Mouse (Mus musculus) stomach, postnatal 0 days (tissue): ENCODE measurements at regions not wholly inside any gene's neighbourhood (a gene's known extent, or its start where the extent isn't known, plus 50 kb on each side); places are given as distances from the start of the nearest gene placed in this dataset.

Experiments used
- ATAC-seq: fragments of 200-750 bp; cut with Nextera tagmentation; 2 replicates; pipeline ENCODE4 v1.8.0; 2017; ENCODE audit not compliant: low FRiP score, low TSS enrichment
- DNase-seq: peaks from one replicate; pipeline ENCODE4 v3.0.0-alpha.2; 2016; ENCODE audit warnings: low spot score
- H3K27ac ChIP-seq: fragments of 300-500 bp; sonication (generic); replicated peaks from 2 replicates; pipeline ENCODE4 v1.5.1; 2014; ENCODE audit warnings: mild to moderate bottlenecking, control low read depth
- H3K27me3 ChIP-seq: fragments of 300-500 bp; sonication (generic); 2 replicates; pipeline ENCODE4 v1.6.1; 2014; ENCODE audit warnings: low read length; ENCODE audit not compliant: control insufficient read depth, insufficient read depth
- H3K36me3 ChIP-seq: fragments of 300-500 bp; sonication (generic); 2 replicates; pipeline ENCODE4 v1.6.1; 2014; ENCODE audit warnings: low read length, mixed read lengths; ENCODE audit not compliant: control insufficient read depth, insufficient read depth
- H3K4me1 ChIP-seq: fragments of 300-500 bp; sonication (generic); replicated peaks from 2 replicates; pipeline ENCODE4 v1.6.1; 2014; ENCODE audit warnings: antibody characterized with exemption; ENCODE audit not compliant: control insufficient read depth, insufficient read depth
- H3K4me2 ChIP-seq: fragments of 300-500 bp; sonication (generic); replicated peaks from 2 replicates; pipeline ENCODE4 v1.6.1; 2014; ENCODE audit warnings: low read depth, mild to moderate bottlenecking, control low read depth, moderate library complexity
- H3K4me3 ChIP-seq: fragments of 300-500 bp; sonication (generic); 2 replicates; pipeline ENCODE4 v1.5.1; 2014; ENCODE audit warnings: low read depth, low read length, control low read depth
- H3K9ac ChIP-seq: fragments of 300-500 bp; sonication (generic); 2 replicates; pipeline ENCODE4 v1.6.1; 2014; ENCODE audit warnings: mild to moderate bottlenecking, low read length, control low read depth, mixed read lengths
- H3K9me3 ChIP-seq: fragments of 300-500 bp; sonication (generic); 2 replicates; pipeline ENCODE4 v1.6.1; 2016; ENCODE audit warnings: low read length; ENCODE audit not compliant: control insufficient read depth
- CTCF ChIP-seq: IDR thresholded peaks from 2 replicates; pipeline ENCODE4 v1.5.1; 2016; ENCODE audit warnings: antibody characterized with exemption, low read depth, mild to moderate bottlenecking, moderate library complexity
- EP300 ChIP-seq: optimal IDR thresholded peaks from 2 replicates; pipeline ENCODE3; 2016; ENCODE audit warnings: antibody characterized with exemption
- WGBS: fragments of 180-500 bp; shearing (Covaris S2); extraction: QIAGEN DNeasy Blood & Tissue Kit; methylation state at CpG from one replicate; pipeline ENCODE4 v1.1.7; 2014; 5-methylcytosine and 5-hydroxymethylcytosine counted together

DNA sequence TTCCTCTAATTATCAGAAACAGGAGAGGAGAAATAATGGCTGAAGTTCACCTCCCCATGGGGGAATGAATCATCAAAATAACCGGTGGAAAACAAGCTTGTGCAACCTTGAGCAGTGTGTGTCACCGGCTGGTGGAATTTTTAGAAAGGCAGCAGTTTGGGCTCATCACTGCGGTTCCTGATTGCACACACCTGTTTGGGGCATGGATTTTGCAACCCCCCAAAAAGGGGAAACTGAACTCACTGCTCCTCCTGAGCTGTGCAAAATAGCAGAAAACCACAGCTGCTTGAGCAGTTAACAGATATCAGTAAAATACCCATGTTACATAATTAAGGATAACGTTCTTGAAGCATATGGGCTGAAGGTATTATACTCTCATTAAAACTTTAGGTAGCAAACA is 162.3 kb upstream of the Zeb2 start:
- WGBS: 70% methylated on average over 4 of the region's 4 CpGs
- Histone ChIP-seq H3K4me3 (no peak overlapping the region), H3K9me3 (no peaks in the 10 kb centered on the region), H3K36me3 (no peaks in the 10 kb centered on the region), H3K27me3 (no peaks in the 10 kb centered on the region), H3K27ac (no peak overlapping the region), H3K4me2 (no peak overlapping the region), H3K9ac (no peak overlapping the region), H3K4me1 (no peaks in the 10 kb centered on the region)
- ATAC-seq (no peak), DNase-seq (no peak)
- no peak for TF ChIP-seq CTCF
- no peak for TF ChIP-seq EP300

DNA sequence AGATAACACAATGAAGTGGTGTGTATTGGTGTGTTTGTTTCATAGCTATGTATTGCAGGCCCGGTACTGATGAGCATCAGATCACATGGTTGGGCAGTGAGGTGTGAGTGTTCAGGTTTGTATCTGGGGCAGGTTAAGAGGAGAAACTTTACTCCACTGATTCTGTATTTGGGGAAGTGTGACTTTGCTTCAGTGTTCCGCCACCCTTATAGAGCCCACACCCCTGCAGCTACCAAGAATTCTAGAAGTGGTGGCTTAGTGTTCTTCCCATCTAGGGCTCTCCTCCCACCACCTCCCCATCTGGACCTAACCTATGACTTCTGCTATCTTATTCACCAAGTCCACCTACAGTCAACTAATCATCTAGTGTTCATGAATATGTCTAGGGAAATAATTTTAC is 160.4 kb upstream of the Zeb2 start:
- 96% methylated on average over 2 of the region's 2 CpGs for WGBS
- no peaks in the 10 kb centered on the region for H3K36me3 ChIP-seq
- DNase-seq (no peak), ATAC-seq (no peak)
- TF ChIP-seq EP300 (no peak), CTCF (no peak)
- no peak overlapping the region for H3K9ac ChIP-seq
- no peaks in the 10 kb centered on the region for H3K9me3 ChIP-seq
- no peaks in the 10 kb centered on the region for H3K4me1 ChIP-seq
- no peak overlapping the region for H3K4me2 ChIP-seq
- no peaks in the 10 kb centered on the region for H3K27me3 ChIP-seq
- H3K4me3 ChIP-seq: no peak overlapping the region
- no peak overlapping the region for H3K27ac ChIP-seq

DNA sequence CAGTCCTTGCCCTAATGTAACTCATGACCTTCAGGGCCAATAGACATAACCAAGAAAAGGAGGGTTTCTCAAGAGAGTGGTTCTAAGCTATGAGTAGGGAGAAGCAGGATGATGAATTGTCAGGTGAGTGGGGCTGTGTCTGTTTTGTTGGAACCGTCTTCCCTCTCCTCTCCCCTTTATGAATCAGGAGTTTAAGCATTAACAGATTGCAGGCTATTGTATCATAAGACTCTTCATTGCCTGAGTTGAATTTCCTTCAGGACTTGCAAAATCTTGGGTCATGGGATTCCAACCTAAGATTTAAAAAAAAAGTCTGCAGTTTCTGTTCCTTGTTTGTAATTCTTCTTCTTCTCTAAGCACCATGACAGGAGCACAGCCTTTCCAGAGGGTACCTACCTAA is 159.5 kb upstream of the Zeb2 start:
- Histone ChIP-seq H3K9ac (no peak overlapping the region), H3K9me3 (no peaks in the 10 kb centered on the region), H3K36me3 (no peaks in the 10 kb centered on the region), H3K4me1 (no peaks in the 10 kb centered on the region), H3K4me3 (no peak overlapping the region), H3K4me2 (no peak overlapping the region), H3K27ac (no peak overlapping the region), H3K27me3 (no peaks in the 10 kb centered on the region)
- WGBS: 75% methylated on average over 1 of the region's 1 CpGs
- ATAC-seq: no peak
- no peak for TF ChIP-seq CTCF
- no peak for TF ChIP-seq EP300
- DNase-seq: no peak

DNA sequence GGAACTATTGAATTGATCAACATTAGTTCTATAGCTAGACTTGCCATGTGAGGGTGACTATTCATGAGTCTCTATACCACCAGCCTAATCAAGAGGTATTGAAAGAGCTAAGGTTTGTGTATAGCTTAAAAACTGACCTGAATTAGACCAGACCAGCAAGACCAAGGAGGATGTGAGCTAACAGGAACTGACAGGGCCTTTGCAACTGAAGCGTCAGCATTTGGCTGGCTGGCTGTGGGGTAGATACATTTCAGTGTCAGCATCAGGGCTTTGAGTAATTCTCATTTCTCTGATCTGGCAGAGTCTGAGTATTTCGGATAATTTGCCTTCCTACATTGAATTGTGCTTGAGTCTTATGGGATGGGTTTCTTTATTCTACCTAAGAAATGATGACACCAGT is 152.8 kb upstream of the Zeb2 start:
- no peaks in the 10 kb centered on the region for H3K4me1 ChIP-seq
- WGBS: 71% methylated on average over 2 of the region's 2 CpGs
- DNase-seq: no peak
- H3K27ac ChIP-seq: no peak overlapping the region
- ATAC-seq: no peak
- H3K9ac ChIP-seq: no peak overlapping the region
- H3K27me3 ChIP-seq: no peaks in the 10 kb centered on the region
- TF ChIP-seq EP300 (no peak), CTCF (no peak)
- no peaks in the 10 kb centered on the region for H3K36me3 ChIP-seq
- H3K4me2 ChIP-seq: no peak overlapping the region
- H3K4me3 ChIP-seq: no peak overlapping the region
- H3K9me3 ChIP-seq: no peaks in the 10 kb centered on the region

DNA sequence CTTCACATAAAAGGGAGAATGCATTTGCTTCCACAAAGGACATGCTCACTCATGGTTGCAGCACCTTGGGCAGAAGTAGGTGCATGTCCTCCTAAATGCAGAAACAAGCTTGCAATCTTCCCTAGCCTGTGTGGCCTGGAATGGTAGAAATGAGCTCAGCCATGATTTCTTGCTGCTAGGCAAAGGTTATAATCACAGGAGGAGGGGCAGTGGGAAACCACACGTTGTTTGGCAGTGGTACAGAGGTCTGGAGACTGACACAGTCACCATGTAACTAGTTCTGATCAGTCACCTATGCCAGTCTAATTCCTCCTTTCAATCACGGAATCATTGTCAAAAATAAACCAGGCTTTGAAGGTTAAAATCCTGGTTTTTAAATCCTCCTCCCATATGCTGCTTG is 148.6 kb upstream of the Zeb2 start:
- H3K9me3 ChIP-seq: no peaks in the 10 kb centered on the region
- no peak for TF ChIP-seq CTCF
- no peak for TF ChIP-seq EP300
- H3K27ac ChIP-seq: no peak overlapping the region
- 48% methylated on average over 2 of the region's 2 CpGs for WGBS
- no peaks in the 10 kb centered on the region for H3K36me3 ChIP-seq
- no peak overlapping the region for H3K9ac ChIP-seq
- ATAC-seq (no peak), DNase-seq (no peak)
- no peaks in the 10 kb centered on the region for H3K27me3 ChIP-seq
- H3K4me3 ChIP-seq: no peak overlapping the region
- no peaks in the 10 kb centered on the region for H3K4me1 ChIP-seq
- no peak overlapping the region for H3K4me2 ChIP-seq

DNA sequence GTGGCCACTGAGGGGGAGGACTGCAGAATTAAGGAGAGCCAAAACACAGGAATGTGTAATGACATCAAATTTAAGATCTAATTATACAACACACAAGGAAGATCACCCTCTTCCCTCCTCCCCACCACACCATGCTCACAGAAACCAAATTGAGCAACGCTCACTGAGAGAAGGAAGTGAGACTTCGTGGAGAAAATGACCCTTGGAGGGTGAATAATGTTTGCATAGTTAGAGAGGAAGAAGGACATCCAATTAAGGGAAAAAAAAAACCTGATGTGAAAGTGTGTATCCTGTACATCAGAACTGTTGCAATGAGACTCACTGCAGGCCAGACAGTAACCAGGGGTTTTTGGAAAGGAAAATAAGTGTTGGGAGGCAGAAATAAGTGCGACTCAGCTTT is 144.8 kb upstream of the Zeb2 start:
- no peak overlapping the region for H3K9ac ChIP-seq
- H3K4me2 ChIP-seq: no peak overlapping the region
- no peaks in the 10 kb centered on the region for H3K27me3 ChIP-seq
- H3K4me3 ChIP-seq: no peak overlapping the region
- H3K36me3 ChIP-seq: no peaks in the 10 kb centered on the region
- no peaks in the 10 kb centered on the region for H3K9me3 ChIP-seq
- WGBS: 56% methylated on average over 3 of the region's 3 CpGs
- no peaks in the 10 kb centered on the region for H3K4me1 ChIP-seq
- DNase-seq (no peak), ATAC-seq (no peak)
- H3K27ac ChIP-seq: no peak overlapping the region
- TF ChIP-seq EP300: no peak
- TF ChIP-seq CTCF: no peak
